Mouse (Mus musculus): ENCODE measurements at regions not wholly inside any gene's neighbourhood (a gene's known extent, or its start where the extent isn't known, plus 50 kb on each side); places are given as distances from the start of the nearest gene placed in this dataset.
A peak's percentile ranks its signal among the peaks of the same experiment; 100 is the strongest.

GRCm38 (mm10) chr13:114523116-114523515, 64.4 kb upstream of the Fst start:
- DNase-seq (ENCODE audit: low spot score): peak; percentile 74

- peak; percentile 12 for DNase-seq (ENCODE audit: low spot score)
Measured at GRCm38 (mm10) chr13:114526856-114527255, 68.1 kb upstream of the Fst start.

GRCm38 (mm10) chr13:114530171-114530774, 71.5 kb upstream of the Fst start:
- DNase-seq (ENCODE audit: low spot score): no peak

GRCm38 (mm10) chr13:114531780-114532179, 73.0 kb upstream of the Fst start:
- DNase-seq (ENCODE audit: low spot score): peak; percentile 25

- peak; percentile 33 for DNase-seq (ENCODE audit: low spot score)
Measured at GRCm38 (mm10) chr13:114532393-114533097, 73.8 kb upstream of the Fst start.

GRCm38 (mm10) chr13:114534591-114534990, 75.8 kb upstream of the Fst start:
- DNase-seq (ENCODE audit: low spot score): no peak

GRCm38 (mm10) chr13:114535721-114536120, 77.0 kb upstream of the Fst start:
- DNase-seq (ENCODE audit: low spot score): no peak

- DNase-seq (ENCODE audit: low spot score): no peak
Measured at GRCm38 (mm10) chr13:114571731-114572130, 113.0 kb upstream of the Fst start.

GRCm38 (mm10) chr13:114584566-114584965, 125.8 kb upstream of the Fst start:
- no peak for DNase-seq (ENCODE audit: low spot score)

GRCm38 (mm10) chr13:114587621-114588020, 128.9 kb upstream of the Fst start:
- DNase-seq (ENCODE audit: low spot score): no peak

GRCm38 (mm10) chr13:114603341-114603740, 144.6 kb upstream of the Fst start:
- no peak for DNase-seq (ENCODE audit: low spot score)

- DNase-seq (ENCODE audit: low spot score): no peak
Measured at GRCm38 (mm10) chr13:114604037-114604694, 145.4 kb upstream of the Fst start.

GRCm38 (mm10) chr13:114613909-114614308, 155.2 kb upstream of the Fst start:
- no peak for DNase-seq (ENCODE audit: low spot score)

- DNase-seq (ENCODE audit: low spot score): no peak
Measured at GRCm38 (mm10) chr13:114619416-114619815, 160.7 kb upstream of the Fst start.

GRCm38 (mm10) chr13:114636731-114637130, 178.0 kb upstream of the Fst start:
- no peak for DNase-seq (ENCODE audit: low spot score)

- DNase-seq (ENCODE audit: low spot score): no peak
Measured at GRCm38 (mm10) chr13:114639531-114639930, 178.5 kb upstream of the Mocs2 start.

GRCm38 (mm10) chr13:114641688-114642390, 176.2 kb upstream of the Mocs2 start:
- peak; percentile 51 for DNase-seq (ENCODE audit: low spot score)

- DNase-seq (ENCODE audit: low spot score): peak; percentile 26
Measured at GRCm38 (mm10) chr13:114642901-114643491, 175.0 kb upstream of the Mocs2 start.

GRCm38 (mm10) chr13:114643521-114643920, 174.5 kb upstream of the Mocs2 start:
- DNase-seq (ENCODE audit: low spot score): peak; percentile 27

- no peak for DNase-seq (ENCODE audit: low spot score)
Measured at GRCm38 (mm10) chr13:114654267-114654666, 163.8 kb upstream of the Mocs2 start.

GRCm38 (mm10) chr13:114654953-114655586, 163.0 kb upstream of the Mocs2 start:
- no peak for DNase-seq (ENCODE audit: low spot score)

GRCm38 (mm10) chr13:114672411-114672810, 145.6 kb upstream of the Mocs2 start:
- DNase-seq (ENCODE audit: low spot score): no peak
